Mouse (Mus musculus) olfactory bulb, adult 2 months (tissue): ENCODE data around the gene Hk3.

Experiments used
- CTCF ChIP-seq: fragments of 200-500 bp; IDR thresholded peaks from 2 replicates; pipeline ENCODE4 v1.5.1; 2012; ENCODE audit warnings: low read depth, mild to moderate bottlenecking, low read length, moderate library complexity; ENCODE audit not compliant: insufficient read depth
- POLR2A ChIP-seq: fragments of 200-500 bp; IDR thresholded peaks from 2 replicates; pipeline ENCODE4 v1.6.1; 2012; ENCODE audit warnings: mild to moderate bottlenecking, low read depth, low read length, moderate library complexity; ENCODE audit not compliant: insufficient read depth

GRCm38 (mm10) chr13:55011981-55012478 is 9.2 kb downstream of the Hk3 start:
- no peak for TF ChIP-seq CTCF
- no peak for TF ChIP-seq POLR2A
